Mouse (Mus musculus): ENCODE results near the gene Slc4a1ap. TPM values are rescaled to one million over a fixed set of nuclear protein-coding genes. Genes with fewer than 3 reads are reported as not detected.
"Not testable (repeated sequence)": the region's sequence is repeated elsewhere in the genome, so short reads cannot be mapped to it uniquely, and the experiment has no call there.

Gene Slc4a1ap
- polyA plus RNA-seq, 1 experiment from 2014 or later, result 33.0 TPM

GRCm38 (mm10) chr5:31571023-31571608 is 44.3 kb downstream of the Slc4a1ap start:
- Histone ChIP-seq H3K4me3 (no peak overlapping the region), H3K27ac (replicated peaks) (no peak overlapping the region), H3K4me1 (peaks cover 8% of the 10 kb centered on the region), H3K36me3 (no peaks in the 10 kb centered on the region), H3K4me2 (replicated peaks) (peak overlapping the region; percentile 19; the same call in 1 of the 2 replicates), H3K9ac (replicated peaks) (peak overlapping the region; percentile 26; the same call in 1 of the 2 replicates), H3K27me3 (no peaks in the 10 kb centered on the region), H3K9me3 (no peaks in the 10 kb centered on the region)
- WGBS, result 23% methylated on average over 20 of the region's 20 CpGs
- ATAC-seq (replicated peaks), result 0 out of 2 replicates have a peak, but pooled peaks have one; percentile 23

- ATAC-seq (replicated peaks), result no peak
- no peak overlapping the region for H3K4me3 ChIP-seq
- no peak overlapping the region for H3K9ac ChIP-seq (replicated peaks)
- no peak overlapping the region for H3K27ac ChIP-seq (replicated peaks)
- no peak overlapping the region for H3K4me2 ChIP-seq (replicated peaks)
- H3K36me3 ChIP-seq, result no peaks in the 10 kb centered on the region
- H3K9me3 ChIP-seq, result no peaks in the 10 kb centered on the region
- H3K4me1 ChIP-seq, result peaks cover 8% of the 10 kb centered on the region
- no peaks in the 10 kb centered on the region for H3K27me3 ChIP-seq
- WGBS, result 95% methylated on average over 3 of the region's 3 CpGs
Observed at GRCm38 (mm10) chr5:31573722-31574121, 46.9 kb downstream of the Slc4a1ap start.

- H3K27ac ChIP-seq (replicated peaks), result no peak overlapping the region
- H3K36me3 ChIP-seq, result no peaks in the 10 kb centered on the region
Observed at GRCm38 (mm10) chr5:31576539-31576975, 49.8 kb downstream of the Slc4a1ap start.

GRCm38 (mm10) chr5:31581263-31581662 is 54.5 kb downstream of the Slc4a1ap start:
- Histone ChIP-seq H3K9ac (replicated peaks) (no peak overlapping the region), H3K4me3 (no peak overlapping the region), H3K27me3 (no peaks in the 10 kb centered on the region), H3K9me3 (no peaks in the 10 kb centered on the region), H3K4me1 (no peaks in the 10 kb centered on the region), H3K36me3 (no peaks in the 10 kb centered on the region), H3K4me2 (replicated peaks) (no peak overlapping the region), H3K27ac (replicated peaks) (no peak overlapping the region)
- WGBS, result 74% methylated on average over 6 of the region's 6 CpGs
- no peak for ATAC-seq (replicated peaks)

More at GRCm38 (mm10) chr5:31576539-31576975, 49.8 kb downstream of the Slc4a1ap start:
- no peak for ATAC-seq (replicated peaks)
- H3K4me3 ChIP-seq, result no peak overlapping the region
- WGBS, result 84% methylated on average over 7 of the region's 7 CpGs
- H3K9ac ChIP-seq (replicated peaks), result no peak overlapping the region
- no peaks in the 10 kb centered on the region for H3K4me1 ChIP-seq
- no peak overlapping the region for H3K4me2 ChIP-seq (replicated peaks)
- H3K9me3 ChIP-seq, result no peaks in the 10 kb centered on the region
- H3K27me3 ChIP-seq, result no peaks in the 10 kb centered on the region

- Histone ChIP-seq H3K27ac (replicated peaks) (no peak overlapping the region), H3K9me3 (no peaks in the 10 kb centered on the region), H3K4me2 (replicated peaks) (no peak overlapping the region), H3K4me1 (no peaks in the 10 kb centered on the region), H3K27me3 (no peaks in the 10 kb centered on the region), H3K36me3 (no peaks in the 10 kb centered on the region), H3K4me3 (no peak overlapping the region), H3K9ac (replicated peaks) (no peak overlapping the region)
- no peak for ATAC-seq (replicated peaks)
- 82% methylated on average over 3 of the region's 3 CpGs for WGBS
Observed at GRCm38 (mm10) chr5:31581932-31582331, 55.1 kb downstream of the Slc4a1ap start.

- WGBS, result 76% methylated on average over 2 of the region's 2 CpGs
- no peak overlapping the region for H3K9ac ChIP-seq (replicated peaks)
- no peak overlapping the region for H3K4me2 ChIP-seq (replicated peaks)
- no peaks in the 10 kb centered on the region for H3K36me3 ChIP-seq
- no peak for ATAC-seq (replicated peaks)
- H3K27me3 ChIP-seq, result no peaks in the 10 kb centered on the region
- no peak overlapping the region for H3K27ac ChIP-seq (replicated peaks)
- no peak overlapping the region for H3K4me3 ChIP-seq
- H3K9me3 ChIP-seq, result no peaks in the 10 kb centered on the region
- H3K4me1 ChIP-seq, result no peaks in the 10 kb centered on the region
Observed at GRCm38 (mm10) chr5:31583261-31583660, 56.5 kb downstream of the Slc4a1ap start.

- no peak overlapping the region for H3K9ac ChIP-seq (replicated peaks)
- H3K4me3 ChIP-seq, result no peak overlapping the region
- H3K36me3 ChIP-seq, result no peaks in the 10 kb centered on the region
- no peak for ATAC-seq (replicated peaks)
- 0 out of 2 replicates have a peak, but pooled peaks cover 4% of the 10 kb centered on the region for H3K4me1 ChIP-seq
- H3K9me3 ChIP-seq, result no peaks in the 10 kb centered on the region
- H3K27me3 ChIP-seq, result no peaks in the 10 kb centered on the region
- no peak overlapping the region for H3K27ac ChIP-seq (replicated peaks)
- H3K4me2 ChIP-seq (replicated peaks), result no peak overlapping the region
- WGBS, result 92% methylated on average over 4 of the region's 4 CpGs
Observed at GRCm38 (mm10) chr5:31585526-31585925, 58.7 kb downstream of the Slc4a1ap start.

- WGBS, result 77% methylated on average over 2 of the region's 2 CpGs
- Histone ChIP-seq H3K36me3 (no peaks in the 10 kb centered on the region), H3K4me3 (no peak overlapping the region), H3K4me1 (0 out of 2 replicates have a peak, but pooled peaks cover 4% of the 10 kb centered on the region), H3K4me2 (replicated peaks) (no peak overlapping the region), H3K27me3 (no peaks in the 10 kb centered on the region), H3K9ac (replicated peaks) (no peak overlapping the region), H3K9me3 (no peaks in the 10 kb centered on the region), H3K27ac (replicated peaks) (no peak overlapping the region)
- ATAC-seq (replicated peaks), result no peak
Observed at GRCm38 (mm10) chr5:31588016-31588415, 61.2 kb downstream of the Slc4a1ap start.

GRCm38 (mm10) chr5:31588672-31589071 is 61.9 kb downstream of the Slc4a1ap start:
- not testable (repeated sequence) for ATAC-seq (replicated peaks); H3K9me3 ChIP-seq; H3K4me1 ChIP-seq; H3K36me3 ChIP-seq; H3K27ac ChIP-seq (replicated peaks); H3K9ac ChIP-seq (replicated peaks); H3K4me2 ChIP-seq (replicated peaks); H3K27me3 ChIP-seq; H3K4me3 ChIP-seq
- 89% methylated on average over 8 of the region's 8 CpGs for WGBS

GRCm38 (mm10) chr5:31589711-31590319 is 63.0 kb downstream of the Slc4a1ap start:
- Histone ChIP-seq H3K9ac (replicated peaks) (no peak overlapping the region), H3K4me2 (replicated peaks) (no peak overlapping the region), H3K27ac (replicated peaks) (peak overlapping the region; percentile 33; the same call in 1 of the 2 replicates), H3K4me1 (0 out of 2 replicates have a peak, but pooled peaks cover 4% of the 10 kb centered on the region), H3K27me3 (no peaks in the 10 kb centered on the region), H3K9me3 (no peaks in the 10 kb centered on the region), H3K4me3 (no peak overlapping the region), H3K36me3 (no peaks in the 10 kb centered on the region)
- peak; percentile 67; the same call in 1 of the 2 replicates for ATAC-seq (replicated peaks)
- 55% methylated on average over 14 of the region's 14 CpGs for WGBS

GRCm38 (mm10) chr5:31591122-31591521 is 64.3 kb downstream of the Slc4a1ap start:
- no peaks in the 10 kb centered on the region for H3K36me3 ChIP-seq
- H3K9ac ChIP-seq (replicated peaks), result no peak overlapping the region
- H3K4me2 ChIP-seq (replicated peaks), result no peak overlapping the region
- ATAC-seq (replicated peaks), result no peak
- H3K27ac ChIP-seq (replicated peaks), result no peak overlapping the region
- no peaks in the 10 kb centered on the region for H3K27me3 ChIP-seq
- WGBS, result 94% methylated on average over 7 of the region's 7 CpGs
- no peak overlapping the region for H3K4me3 ChIP-seq
- H3K9me3 ChIP-seq, result no peaks in the 10 kb centered on the region
- H3K4me1 ChIP-seq, result peaks cover 6% of the 10 kb centered on the region

- peaks cover 12% of the 10 kb centered on the region for H3K4me1 ChIP-seq
- H3K4me3 ChIP-seq, result no peak overlapping the region
- H3K9me3 ChIP-seq, result no peaks in the 10 kb centered on the region
- WGBS, result 54% methylated on average over 4 of the region's 4 CpGs
- H3K9ac ChIP-seq (replicated peaks), result no peak overlapping the region
- no peaks in the 10 kb centered on the region for H3K36me3 ChIP-seq
- H3K4me2 ChIP-seq (replicated peaks), result no peak overlapping the region
- no peak overlapping the region for H3K27ac ChIP-seq (replicated peaks)
- no peaks in the 10 kb centered on the region for H3K27me3 ChIP-seq
- no peak for ATAC-seq (replicated peaks)
Observed at GRCm38 (mm10) chr5:31595868-31596267, 69.1 kb downstream of the Slc4a1ap start.
